9 mouse cellular contexts compared by ENCODE assay signal in genomic region chr19:24007002-24007637, GRCm38 (mm10). TPM values are rescaled to one million over a fixed set of nuclear protein-coding genes. Genes with fewer than 3 reads are reported as not detected.
A peak's percentile ranks its signal among the peaks of the same experiment; 100 is the strongest.
DNase-seq lines count a peak whose midpoint lies in the region; ATAC-seq and TF ChIP-seq lines count a peak whose summit lies in the region.
"Had no signal": no experiment of that assay in that cellular context is flagged by ENCODE, and none has a peak within 500 bp of the region (broad histone marks: within the 10 kb centered on the region; RNA-seq: fewer than 3 reads in every experiment).

No protein-coding gene starts in this region.

- H3K4me1 ChIP-seq in intestine, embryonic 14.5 days (replicated peaks; ENCODE audit: control insufficient read depth, insufficient read depth, low read length): no peaks in the 10 kb centered on the region
- H3K4me1 ChIP-seq in intestine, postnatal 0 days (replicated peaks; ENCODE audit: control insufficient read depth, insufficient read depth, low read length): no peaks in the 10 kb centered on the region
- peaks cover 27% of the 10 kb centered on the region for H3K4me1 ChIP-seq in heart, embryonic 15.5 days (replicated peaks)
- H3K4me1 ChIP-seq in embryonic facial prominence, embryonic 10.5 days: no peaks in the 10 kb centered on the region

- H3K4me3 ChIP-seq in intestine, embryonic 14.5 days (ENCODE audit: low read depth, low read length): no peak overlapping the region
- H3K4me3 ChIP-seq in intestine, postnatal 0 days (ENCODE audit: low read depth, low read length): no peak overlapping the region
- H3K4me3 ChIP-seq in heart, embryonic 15.5 days: no peak overlapping the region
- H3K4me3 ChIP-seq in embryonic facial prominence, embryonic 10.5 days: no peak overlapping the region

- DNase-seq in intestine, embryonic 14.5 days (ENCODE audit: low spot score): no peak
- DNase-seq in 3T3-L1 (ENCODE audit: low read depth, low spot score): peak; percentile 44
- DNase-seq in Muller cell, postnatal 12 days (ENCODE audit: inconsistent ontology term): peak; percentile 66
- no peak for DNase-seq in ovary, postnatal 10 days (ENCODE audit: low spot score)
- DNase-seq in embryonic facial prominence, embryonic 10.5 days (ENCODE audit: low spot score): no peak
- DNase-seq: right cerebral cortex, postnatal 4 days had no signal

- no peak overlapping the region for H3K4me2 ChIP-seq in intestine, embryonic 14.5 days (ENCODE audit: low read length)
- H3K4me2 ChIP-seq in intestine, postnatal 0 days (replicated peaks; ENCODE audit: low read depth): no peak overlapping the region
- peak overlapping the region; percentile 26 for H3K4me2 ChIP-seq in heart, embryonic 15.5 days

- no peaks in the 10 kb centered on the region for H3K9me3 ChIP-seq in intestine, embryonic 14.5 days (ENCODE audit: control insufficient read depth, low read length)
- H3K9me3 ChIP-seq in intestine, postnatal 0 days (ENCODE audit: control insufficient read depth): no peaks in the 10 kb centered on the region
- no peaks in the 10 kb centered on the region for H3K9me3 ChIP-seq in heart, embryonic 15.5 days (replicated peaks)
- 0 out of 2 replicates have a peak, but pooled peaks cover 3% of the 10 kb centered on the region for H3K9me3 ChIP-seq in embryonic facial prominence, embryonic 10.5 days

- no peak for TF ChIP-seq CTCF in intestine, postnatal 0 days (IDR thresholded peaks at IDR 0.05; ENCODE audit: low read depth)

- H3K9ac ChIP-seq in intestine, embryonic 14.5 days (ENCODE audit: low read length): no peak overlapping the region
- H3K9ac ChIP-seq in intestine, postnatal 0 days (ENCODE audit: low read depth, low read length): no peak overlapping the region
- no peak overlapping the region for H3K9ac ChIP-seq in heart, embryonic 15.5 days
- H3K9ac ChIP-seq: liver, embryonic 14.5 days had no signal

- WGBS in intestine, embryonic 14.5 days: 89% methylated on average over 10 of the region's 10 CpGs
- 89% methylated on average over 10 of the region's 10 CpGs for WGBS in intestine, postnatal 0 days
- 83% methylated on average over 10 of the region's 10 CpGs for WGBS in heart, embryonic 15.5 days
- WGBS in embryonic facial prominence, embryonic 10.5 days: 91% methylated on average over 10 of the region's 10 CpGs

- no peaks in the 10 kb centered on the region for H3K36me3 ChIP-seq in intestine, embryonic 14.5 days (ENCODE audit: control insufficient read depth, insufficient read depth, low read length)
- no peaks in the 10 kb centered on the region for H3K36me3 ChIP-seq in intestine, postnatal 0 days (ENCODE audit: control insufficient read depth, insufficient read depth)
- no peaks in the 10 kb centered on the region for H3K36me3 ChIP-seq in heart, embryonic 15.5 days
- H3K36me3 ChIP-seq in embryonic facial prominence, embryonic 10.5 days (replicated peaks): no peaks in the 10 kb centered on the region

- 0 out of 2 replicates have a peak, but pooled peaks have one; percentile 19 for ATAC-seq in intestine, embryonic 14.5 days (replicated peaks; ENCODE audit: low FRiP score, low TSS enrichment, low read depth)
- ATAC-seq in intestine, postnatal 0 days: no peak
- ATAC-seq in heart, embryonic 15.5 days (replicated peaks; ENCODE audit: insufficient number of reproducible peaks, insufficient read depth, low FRiP score, low read depth): no peak

- no peaks in the 10 kb centered on the region for H3K27me3 ChIP-seq in intestine, embryonic 14.5 days (replicated peaks; ENCODE audit: control insufficient read depth, insufficient read depth, low read length)
- H3K27me3 ChIP-seq in intestine, postnatal 0 days (replicated peaks; ENCODE audit: control insufficient read depth, insufficient read depth, low read length): no peaks in the 10 kb centered on the region
- H3K27me3 ChIP-seq in heart, embryonic 15.5 days: no peaks in the 10 kb centered on the region
- H3K27me3 ChIP-seq in embryonic facial prominence, embryonic 10.5 days (replicated peaks; ENCODE audit: low read depth, poor library complexity, severe bottlenecking): no peaks in the 10 kb centered on the region

- no peak overlapping the region for H3K27ac ChIP-seq in intestine, embryonic 14.5 days (ENCODE audit: low read depth)
- H3K27ac ChIP-seq in intestine, postnatal 0 days (ENCODE audit: low read depth, low read length): no peak overlapping the region
- H3K27ac ChIP-seq in heart, embryonic 15.5 days: peak overlapping the region; percentile 84
- no peak overlapping the region for H3K27ac ChIP-seq in embryonic facial prominence, embryonic 10.5 days (replicated peaks)
- H3K27ac ChIP-seq: liver, embryonic 14.5 days had no signal

RNA-seq across cellular contexts. Expression of gene Fam189a2, which starts 23.7 kb away (rescaled TPM):
- polyA plus RNA-seq in intestine, embryonic 14.5 days (2014; fragmentation: Nextera tagmentation; extraction: Ambion mirVana): 1.1 and 1.4 TPM in 2 replicates
- 2.9 and 3.0 TPM in 2 replicates for polyA plus RNA-seq in intestine, postnatal 0 days (2015; fragmentation: Nextera tagmentation; extraction: Ambion mirVana)
- 5.6 and 5.9 TPM in 2 replicates for polyA plus RNA-seq in heart, embryonic 15.5 days (2015; fragmentation: Nextera tagmentation; extraction: Ambion mirVana)
- 0.39 and 0.47 TPM in 2 replicates for polyA plus RNA-seq in embryonic facial prominence, embryonic 10.5 days (2016; fragmentation: Nextera tagmentation; extraction: Ambion mirVana)

Comparison
In these comparisons a context has a peak if more than half of its experiments do, and no peak if none do; other contexts are left out.
1. DNase-seq: peak in 3T3-L1 (single experiment) and Muller cell, postnatal 12 days (single experiment); none in intestine, embryonic 14.5 days (single experiment), ovary, postnatal 10 days (single experiment) and embryonic facial prominence, embryonic 10.5 days (single experiment).